Mouse (Mus musculus): ENCODE data around the gene Pycard. TPM values are rescaled to one million over a fixed set of nuclear protein-coding genes. Genes with fewer than 3 reads are reported as not detected.
"Not testable (repeated sequence)": the region's sequence is repeated elsewhere in the genome, so short reads cannot be mapped to it uniquely, and the experiment has no call there.

Gene Pycard
- total RNA-seq (2021), result 1 to 10 TPM; 1.5 to 3.7 TPM
- long read RNA-seq, experiment 1, partial matches to known transcripts, result 0 of 8 reads
- long read RNA-seq, experiment 1, other reads (novel, unspliced or antisense), result 6 of 8 reads
- long read RNA-seq, experiment 2, partial matches to known transcripts, result 0 of 8 reads
- long read RNA-seq, experiment 2, other reads (novel, unspliced or antisense), result 4 of 8 reads

DNA sequence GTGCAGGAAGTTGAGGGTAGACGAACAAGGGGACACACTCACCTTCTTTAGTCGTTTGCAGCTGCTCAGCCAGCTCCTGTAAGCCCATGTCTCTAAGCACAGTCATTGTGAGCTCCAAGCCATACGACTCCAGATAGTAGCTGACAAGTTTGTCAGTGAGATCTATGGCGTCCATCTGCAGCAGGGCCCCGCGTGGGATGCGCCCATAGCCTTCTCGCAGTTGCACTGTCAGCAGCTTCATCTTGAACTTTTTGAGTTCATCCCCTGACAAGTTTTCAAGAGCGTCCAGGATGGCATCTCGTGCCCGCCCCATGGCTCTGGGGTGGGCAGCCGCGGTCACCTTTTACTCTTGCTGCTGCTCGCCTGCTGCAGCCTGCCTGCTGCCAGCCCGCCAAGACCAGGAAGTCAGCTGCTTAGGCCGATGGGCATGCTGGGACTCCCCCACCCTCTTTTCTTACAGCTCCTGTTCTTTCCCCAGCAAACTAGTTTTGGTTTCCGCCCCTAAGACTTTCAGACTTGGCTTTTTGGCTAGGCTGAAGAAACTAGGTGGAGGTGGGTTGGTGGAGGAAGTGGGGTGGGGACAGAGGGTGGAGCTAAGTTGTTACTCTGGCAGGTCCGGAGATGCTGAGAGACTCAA, at the start of gene Pycard:
Pycard (minus strand) TSS at position 527 of the 637 bp plus-strand sequence.
- H3K27ac ChIP-seq, result no peak within 1 kb of the TSS
- intact Hi-C loops (cut with DNase I), result loop anchor here (2.0 kb wide), 1 partner anchor 215 kb away; no protein-coding TSS in a partner anchor
- H3K4me3 ChIP-seq, result peak within 1 kb of the TSS; percentile 26
- peak in 1 of 2 experiments; percentile 30 for DNase-seq (ENCODE audit: extremely low spot score in 1 of 2, low spot score in 2 of 2)
- TF ChIP-seq CTCF (IDR thresholded peaks at IDR 0.05), result no peak

DNA sequence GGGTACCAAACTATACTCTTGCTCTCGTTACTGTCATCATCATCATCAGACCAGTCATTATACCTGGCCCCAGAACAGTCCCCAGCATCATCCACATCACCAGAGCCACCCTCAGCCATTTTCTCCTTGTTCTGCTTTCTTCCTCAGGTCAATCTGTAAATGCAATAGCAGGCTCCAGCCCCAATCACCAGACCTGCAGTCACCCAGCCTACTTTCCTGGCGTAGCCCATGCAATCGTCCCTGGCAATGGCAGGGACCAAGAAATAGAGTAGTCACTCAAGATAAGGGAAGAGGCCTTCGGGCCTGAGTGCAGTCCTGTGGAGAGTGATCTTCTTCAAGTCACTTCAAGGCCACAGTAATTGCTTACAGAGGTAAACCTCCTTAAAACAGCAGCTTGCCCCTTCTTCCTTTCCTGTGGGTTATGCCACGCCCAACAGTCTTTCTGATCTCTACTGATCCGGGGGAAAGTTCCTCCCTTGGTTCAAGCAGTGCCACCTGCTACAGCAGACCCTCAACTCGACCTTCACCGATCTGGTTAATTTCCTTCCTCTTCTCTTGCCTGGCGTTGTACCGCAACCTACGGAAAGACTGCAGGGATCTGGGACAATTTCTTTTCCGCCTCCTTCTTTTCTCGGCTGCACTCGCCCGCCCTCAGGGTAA, 48.6 kb upstream of the Pycard start:
- H3K27ac ChIP-seq; DNase-seq (ENCODE audit: extremely low spot score in 1 of 2, low spot score in 2 of 2); H3K4me3 ChIP-seq; intact Hi-C loops (cut with DNase I): not testable (repeated sequence)

GRCm38 (mm10) chr7:128033616-128034015, 39.9 kb upstream of the Pycard start:
- H3K4me3 ChIP-seq, result no peak overlapping the region
- no peak for DNase-seq (ENCODE audit: extremely low spot score in 1 of 2, low spot score in 2 of 2)
- intact Hi-C loops (cut with DNase I), result no loop called here
- H3K27ac ChIP-seq, result no peak overlapping the region
- TF ChIP-seq CTCF (IDR thresholded peaks at IDR 0.05), result no peak

DNA sequence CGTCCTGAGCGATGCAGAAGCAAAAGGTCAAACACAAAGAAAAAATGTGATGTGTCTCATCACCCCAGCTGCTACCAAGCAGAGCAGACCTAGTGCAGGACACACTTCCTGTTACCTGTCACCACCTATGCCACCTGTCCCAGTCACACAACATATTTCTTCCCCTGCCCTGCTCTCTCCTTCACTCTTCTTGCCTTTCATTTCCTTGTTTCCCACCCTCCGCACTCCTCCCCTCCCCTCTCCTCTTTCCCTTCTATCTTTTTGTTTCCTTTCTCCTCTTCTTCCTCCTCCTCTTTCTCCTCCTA, 39.3 kb upstream of the Pycard start:
- intact Hi-C loops (cut with DNase I), result no loop called here
- Histone ChIP-seq H3K27ac (no peak overlapping the region), H3K4me3 (no peak overlapping the region)
- no peak for TF ChIP-seq CTCF (IDR thresholded peaks at IDR 0.05)
- DNase-seq (ENCODE audit: extremely low spot score in 1 of 2, low spot score in 2 of 2), result no peak

GRCm38 (mm10) chr7:128032290-128032988, 38.8 kb upstream of the Pycard start:
- TF ChIP-seq CTCF (IDR thresholded peaks at IDR 0.05), result no peak
- no peak for DNase-seq (ENCODE audit: extremely low spot score in 1 of 2, low spot score in 2 of 2)
- Histone ChIP-seq H3K4me3 (no peak overlapping the region), H3K27ac (no peak overlapping the region)
- intact Hi-C loops (cut with DNase I), result no loop called here

DNA sequence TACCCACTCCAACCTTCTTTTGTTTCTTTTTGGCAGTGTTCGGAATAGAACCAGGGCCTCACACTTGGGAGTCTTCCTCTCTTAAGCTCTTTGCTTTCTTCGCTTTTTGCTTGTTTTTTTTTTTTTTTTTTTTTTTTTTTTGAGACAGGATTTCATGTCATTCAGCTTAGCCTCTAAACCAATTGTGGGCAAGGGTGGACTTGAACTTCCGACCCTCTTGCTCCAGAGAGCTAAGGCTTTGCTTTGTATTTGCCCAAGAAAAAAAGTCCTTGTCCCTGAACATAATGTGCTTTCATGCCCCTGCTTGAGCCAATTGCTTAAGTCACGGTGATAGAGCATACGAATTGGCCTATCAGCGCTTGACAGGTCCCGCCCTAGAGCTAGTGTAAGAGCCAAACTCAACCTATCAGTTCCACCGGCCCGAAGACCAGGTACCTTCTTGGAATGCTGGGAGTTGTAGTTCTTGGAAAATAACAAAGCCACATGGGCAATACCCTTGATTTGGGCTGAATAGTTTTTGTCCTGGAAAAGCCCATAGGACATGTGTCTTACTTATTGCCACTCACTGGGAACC, 37.8 kb upstream of the Pycard start:
- intact Hi-C loops (cut with DNase I), result no loop called here
- DNase-seq (ENCODE audit: extremely low spot score in 1 of 2, low spot score in 2 of 2), result no peak
- no peak overlapping the region for H3K4me3 ChIP-seq
- TF ChIP-seq CTCF (IDR thresholded peaks at IDR 0.05), result no peak
- no peak overlapping the region for H3K27ac ChIP-seq

GRCm38 (mm10) chr7:128025381-128025780, 31.7 kb upstream of the Pycard start:
- no peak for TF ChIP-seq CTCF (IDR thresholded peaks at IDR 0.05)
- no peak overlapping the region for H3K4me3 ChIP-seq
- no peak for DNase-seq (ENCODE audit: extremely low spot score in 1 of 2, low spot score in 2 of 2)
- H3K27ac ChIP-seq, result no peak overlapping the region
- intact Hi-C loops (cut with DNase I), result no loop called here

- no peak overlapping the region for H3K27ac ChIP-seq
- no peak for DNase-seq (ENCODE audit: extremely low spot score in 1 of 2, low spot score in 2 of 2)
- H3K4me3 ChIP-seq, result no peak overlapping the region
- intact Hi-C loops (cut with DNase I), result no loop called here
- no peak for TF ChIP-seq CTCF (IDR thresholded peaks at IDR 0.05)
Observed at GRCm38 (mm10) chr7:128024932-128025331, 31.3 kb upstream of the Pycard start.

DNA sequence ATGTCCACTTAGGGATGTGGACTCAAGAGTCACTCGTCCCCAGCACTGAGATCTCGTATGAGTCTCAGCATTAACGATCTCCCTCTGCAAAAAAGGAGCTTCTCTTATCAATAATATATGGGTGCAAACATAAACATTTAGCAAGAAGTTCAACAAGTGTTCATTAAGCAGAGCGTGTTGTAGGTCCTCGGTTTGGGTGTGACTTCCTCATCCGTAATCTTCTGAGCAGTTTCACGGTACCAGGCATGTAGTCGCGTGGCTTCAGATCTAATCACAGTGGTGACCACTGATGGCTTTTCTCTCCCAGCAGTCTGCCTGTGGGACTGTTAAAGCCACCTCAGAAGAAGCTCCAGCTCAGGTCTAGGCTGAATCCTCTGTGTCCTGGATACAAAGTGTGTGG, 30.7 kb upstream of the Pycard start:
- TF ChIP-seq CTCF (IDR thresholded peaks at IDR 0.05), result no peak
- no peak for DNase-seq (ENCODE audit: extremely low spot score in 1 of 2, low spot score in 2 of 2)
- intact Hi-C loops (cut with DNase I), result no loop called here
- Histone ChIP-seq H3K4me3 (no peak overlapping the region), H3K27ac (no peak overlapping the region)

GRCm38 (mm10) chr7:128023565-128023964, 29.9 kb upstream of the Pycard start:
- H3K27ac ChIP-seq, result no peak overlapping the region
- TF ChIP-seq CTCF (IDR thresholded peaks at IDR 0.05), result no peak
- no peak for DNase-seq (ENCODE audit: extremely low spot score in 1 of 2, low spot score in 2 of 2)
- intact Hi-C loops (cut with DNase I), result no loop called here
- no peak overlapping the region for H3K4me3 ChIP-seq

- peak; percentile 30 for TF ChIP-seq CTCF (IDR thresholded peaks at IDR 0.05)
- intact Hi-C loops (cut with DNase I), result no loop called here
- Histone ChIP-seq H3K27ac (no peak overlapping the region), H3K4me3 (no peak overlapping the region)
- DNase-seq (ENCODE audit: extremely low spot score in 1 of 2, low spot score in 2 of 2), result no peak
Observed at GRCm38 (mm10) chr7:128022974-128023373, 29.3 kb upstream of the Pycard start.

GRCm38 (mm10) chr7:128019187-128019586, 25.5 kb upstream of the Pycard start:
- Histone ChIP-seq H3K4me3 (no peak overlapping the region), H3K27ac (no peak overlapping the region)
- intact Hi-C loops (cut with DNase I), result no loop called here
- no peak for DNase-seq (ENCODE audit: extremely low spot score in 1 of 2, low spot score in 2 of 2)
- no peak for TF ChIP-seq CTCF (IDR thresholded peaks at IDR 0.05)

All from left cerebral cortex, adult 2 months (tissue).